Mouse (Mus musculus) common myeloid progenitor, adult 5-6 weeks (primary cell): ENCODE results near the gene Fga. TPM values are rescaled to one million over a fixed set of nuclear protein-coding genes. Genes with fewer than 3 reads are reported as not detected.

Experiments
- ATAC-seq: replicated peaks from 2 replicates; pipeline ENCODE4 v1.8.0; 2016; ENCODE audit warnings: low read depth, mild to moderate bottlenecking, moderate TSS enrichment, inconsistent platforms; ENCODE audit not compliant: poor library complexity, severe bottlenecking
- total RNA-seq: library from RNA; stranded (forward); fragments of 200-1000, 187-1606 nt; gene quantifications from 2 replicates; pipeline ENCODE4 v1.2.3, GENCODE M21; 2017

Fga gene
- total RNA-seq, 1 experiment from 2014 or later: not detected

GRCm38 (mm10) chr3:83080567-83081055 is 54.7 kb downstream of the Fga start:
- ATAC-seq: peak; percentile 100

Other genes with a start within 250 kb of the Fga start
- not detected in 2 replicates for gene Rbm46, start 149.6 kb upstream of the Fga start, total RNA-seq
- gene Lrat, start 122.1 kb upstream of the Fga start, total RNA-seq: not detected in 2 replicates
- not detected in 2 replicates for gene Fgg, start 18.4 kb upstream of the Fga start, total RNA-seq
- not detected in 2 replicates for gene Fgb, start 23.8 kb downstream of the Fga start, total RNA-seq
- 60.1 and 79.2 TPM in 2 replicates for gene Plrg1, start 29.4 kb downstream of the Fga start, total RNA-seq
- gene Dchs2, start 101.9 kb downstream of the Fga start, total RNA-seq: not detected in 2 replicates